Mouse (Mus musculus): ENCODE results near the gene Cox8b. TPM values are rescaled to one million over a fixed set of nuclear protein-coding genes. Genes with fewer than 3 reads are reported as not detected.

Gene Cox8b
- polyA plus RNA-seq, 1 experiment from 2014 or later, result not detected

DNA sequence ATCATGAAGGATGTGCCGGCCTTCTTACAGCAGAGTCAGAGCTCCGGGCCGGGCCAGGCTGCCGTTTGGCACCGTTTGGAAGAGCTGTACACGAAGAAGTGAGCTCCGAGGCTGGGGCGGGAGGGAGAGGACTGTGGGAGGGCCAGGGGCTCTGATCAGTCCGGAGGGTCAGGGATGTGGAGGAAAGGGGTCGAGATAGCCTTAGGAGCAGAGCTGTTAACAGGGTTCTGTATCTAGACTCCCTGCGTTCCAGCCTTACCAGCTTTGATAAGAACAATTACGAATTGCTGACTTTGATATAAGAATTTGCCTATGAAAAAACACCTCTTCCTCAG lies 17.8 kb downstream of the Cox8b start:
- Histone ChIP-seq H3K4me1 (peaks cover 17% of the 10 kb centered on the region), H3K4me2 (replicated peaks) (peak overlapping the region; percentile 82), H3K9ac (replicated peaks) (peak overlapping the region; percentile 86), H3K36me3 (peaks cover 19% of the 10 kb centered on the region), H3K4me3 (peak overlapping the region; percentile 97), H3K27me3 (no peaks in the 10 kb centered on the region), H3K27ac (replicated peaks) (peak overlapping the region; percentile 92), H3K9me3 (no peaks in the 10 kb centered on the region)
- ATAC-seq (replicated peaks), result peak; percentile 64; the same call in 1 of the 2 replicates
- under 1% methylated on average over 12 of the region's 12 CpGs for WGBS

DNA sequence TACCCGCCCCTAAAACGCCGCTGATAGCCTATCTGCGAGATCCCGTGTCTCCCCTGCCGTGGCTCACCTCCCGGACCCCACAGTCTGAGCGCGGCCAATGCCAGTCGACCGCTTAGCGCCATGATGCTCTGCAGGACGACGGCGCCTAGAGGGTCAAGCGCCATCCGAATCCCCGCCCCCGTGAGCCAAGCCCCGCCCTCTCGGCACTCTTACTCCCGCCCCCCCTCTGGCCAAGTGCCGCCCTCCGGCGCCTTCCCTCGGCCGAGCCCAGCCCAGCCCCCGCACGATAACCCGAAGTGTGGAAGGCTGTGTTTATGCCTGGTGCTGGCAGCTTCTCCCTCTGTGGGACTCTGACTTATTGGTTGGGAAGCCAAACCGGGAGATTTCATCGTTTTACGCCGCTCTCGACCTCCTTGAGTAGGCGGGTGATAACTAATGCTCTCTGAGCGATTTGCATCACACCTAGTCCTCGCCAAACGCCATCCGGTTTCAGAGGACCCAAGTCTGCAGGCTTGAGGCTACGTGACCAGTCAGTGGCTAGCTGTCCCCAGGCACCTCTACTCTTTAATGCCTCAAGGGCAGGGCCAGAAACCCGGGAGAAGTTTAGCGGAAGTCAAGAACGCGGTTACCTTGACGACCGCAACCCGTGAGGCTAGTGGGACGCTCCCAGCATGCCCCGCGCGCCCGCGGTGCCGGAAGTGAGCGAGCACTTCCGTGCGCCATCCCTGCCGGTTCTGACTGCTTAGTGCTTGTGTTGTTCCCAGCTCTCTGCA lies 18.4 kb downstream of the Cox8b start, which contains the start of the genes Psmd13 and Sirt3:
Gene Psmd13 (plus strand): TSS at position 273 of the 773 bp plus-strand sequence.
Gene Sirt3 (minus strand): TSS at position 614 of the 773 bp plus-strand sequence.
- no peaks in the 10 kb centered on the region for H3K9me3 ChIP-seq
- ATAC-seq (replicated peaks), result peak; percentile 98
- WGBS, result under 1% methylated on average over 57 of the region's 59 CpGs

DNA sequence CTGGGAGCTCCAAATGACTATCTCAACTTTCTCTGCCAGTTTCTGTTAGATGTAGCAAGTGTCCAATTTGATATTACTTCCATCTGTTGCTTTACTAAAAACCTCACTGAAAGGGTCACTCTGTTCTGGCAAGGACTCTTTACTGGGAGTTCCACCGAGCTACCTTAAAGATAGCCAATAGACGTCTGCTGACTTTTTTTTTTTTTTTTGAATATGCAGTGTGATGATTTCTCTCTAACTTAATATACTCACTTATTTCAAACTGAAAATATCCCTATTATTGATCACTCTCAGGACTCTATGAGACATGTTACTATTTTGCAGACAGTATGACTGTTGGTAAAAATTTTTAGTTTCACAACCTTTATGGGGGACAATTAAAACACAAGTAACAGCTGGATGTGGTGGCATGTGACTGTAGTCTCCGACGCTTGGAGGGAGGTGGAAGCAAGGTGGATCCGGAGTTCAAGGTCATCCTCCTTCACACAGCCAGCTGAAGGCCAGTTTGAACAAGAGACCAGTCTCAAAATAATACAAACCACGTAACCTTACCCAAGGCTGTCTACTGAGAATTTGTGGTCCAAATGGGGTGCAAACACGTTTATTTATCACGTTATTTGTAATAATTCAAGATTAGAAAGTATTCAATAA lies 19.3 kb downstream of the Cox8b start:
- Histone ChIP-seq H3K4me1 (peaks cover 17% of the 10 kb centered on the region), H3K4me2 (replicated peaks) (peak overlapping the region; percentile 82), H3K27me3 (no peaks in the 10 kb centered on the region), H3K9ac (replicated peaks) (peak overlapping the region; percentile 86), H3K4me3 (peak overlapping the region; percentile 97), H3K36me3 (peaks cover 7% of the 10 kb centered on the region), H3K27ac (replicated peaks) (peak overlapping the region; percentile 92), H3K9me3 (no peaks in the 10 kb centered on the region)
- whole genome bisulfite sequencing, result 26% methylated on average over 8 of the region's 8 CpGs
- ATAC-seq (replicated peaks), result no peak

More for the DNA sequence above, 18.4 kb downstream of the Cox8b start, which contains the start of the genes Psmd13 and Sirt3:
- Histone ChIP-seq H3K9ac (replicated peaks) (peak within 1 kb of the TSS; percentile 86), H3K36me3 (peaks cover 14% of the 10 kb centered on the region), H3K4me1 (peaks cover 17% of the 10 kb centered on the region), H3K4me2 (replicated peaks) (peak within 1 kb of the TSS; percentile 82), H3K4me3 (peak within 1 kb of the TSS; percentile 97), H3K27ac (replicated peaks) (peak within 1 kb of the TSS; percentile 92), H3K27me3 (no peaks in the 10 kb centered on the region)

DNA sequence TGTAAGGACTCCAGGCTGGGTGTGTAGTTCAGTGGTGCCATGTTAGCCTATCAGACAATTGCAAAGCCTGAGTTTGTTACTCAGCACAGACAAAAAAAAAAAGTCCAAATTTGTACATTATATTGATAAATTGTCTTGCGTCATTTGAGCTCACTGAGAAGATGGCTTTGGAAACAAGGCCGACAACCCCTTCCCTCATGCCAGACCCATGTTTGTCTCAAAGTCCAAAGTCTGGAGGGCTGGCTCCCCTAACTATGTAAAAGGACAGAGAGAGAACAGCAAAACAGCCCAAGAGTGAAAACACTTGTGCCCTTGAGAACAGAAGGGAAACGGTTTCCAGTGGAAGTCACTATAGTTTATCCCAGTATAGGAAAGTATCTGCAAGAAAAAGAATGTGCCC lies 19.8 kb downstream of the Cox8b start:
- H3K36me3 ChIP-seq, result peaks cover 5% of the 10 kb centered on the region; the same call in 1 of the 2 replicates
- peaks cover 17% of the 10 kb centered on the region for H3K4me1 ChIP-seq
- 92% methylated on average over 3 of the region's 3 CpGs for WGBS
- H3K27ac ChIP-seq (replicated peaks), result no peak overlapping the region
- H3K9ac ChIP-seq (replicated peaks), result no peak overlapping the region
- no peak for ATAC-seq (replicated peaks)
- H3K4me2 ChIP-seq (replicated peaks), result no peak overlapping the region
- no peaks in the 10 kb centered on the region for H3K27me3 ChIP-seq
- H3K9me3 ChIP-seq, result no peaks in the 10 kb centered on the region
- H3K4me3 ChIP-seq, result no peak overlapping the region

DNA sequence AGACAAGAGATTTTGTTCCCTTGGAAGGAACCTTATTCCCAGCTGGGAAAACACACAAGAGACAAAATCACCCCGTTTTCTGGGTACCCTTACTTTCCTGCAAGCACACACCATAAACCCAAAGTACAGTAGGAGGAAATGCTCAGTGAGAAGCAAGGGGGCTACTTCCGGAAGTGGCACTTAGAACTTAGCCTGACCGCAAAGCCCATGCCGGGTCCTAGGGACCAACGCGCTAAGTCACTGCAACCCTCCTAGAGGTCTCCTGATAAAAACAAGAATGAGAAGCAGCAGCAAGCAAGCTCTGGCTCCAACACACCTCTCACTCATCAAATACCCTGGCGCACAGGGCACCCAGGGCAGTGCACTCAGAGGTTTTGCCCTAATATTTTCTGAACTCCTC lies 20.9 kb downstream of the Cox8b start:
- Histone ChIP-seq H3K4me3 (no peak overlapping the region), H3K4me1 (peaks cover 17% of the 10 kb centered on the region), H3K36me3 (0 out of 2 replicates have a peak, but pooled peaks cover 3% of the 10 kb centered on the region), H3K27ac (replicated peaks) (no peak overlapping the region), H3K4me2 (replicated peaks) (no peak overlapping the region), H3K9ac (replicated peaks) (no peak overlapping the region), H3K9me3 (no peaks in the 10 kb centered on the region), H3K27me3 (no peaks in the 10 kb centered on the region)
- 88% methylated on average over 7 of the region's 7 CpGs for WGBS
- ATAC-seq (replicated peaks), result no peak

DNA sequence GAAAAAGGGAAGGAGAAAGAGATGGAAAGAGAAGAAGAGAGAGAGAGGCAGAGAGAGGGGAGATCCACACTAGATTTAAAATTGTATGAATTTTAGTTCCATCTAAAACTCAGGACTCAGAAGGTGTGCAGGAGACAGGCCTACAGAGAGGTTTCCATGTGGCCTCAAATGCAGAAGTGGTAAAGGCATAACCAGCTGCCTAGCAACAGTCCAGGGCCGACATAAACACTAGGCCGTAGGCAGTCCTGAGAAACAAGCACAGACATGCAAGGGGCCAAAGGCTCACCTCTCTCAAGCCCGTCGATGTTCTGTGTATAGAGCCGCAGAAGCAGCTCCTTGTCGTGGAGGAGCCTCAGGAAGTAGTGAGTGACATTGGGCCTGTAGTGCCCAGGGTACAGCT lies 22.9 kb downstream of the Cox8b start:
- WGBS, result 87% methylated on average over 6 of the region's 6 CpGs
- Histone ChIP-seq H3K4me1 (peaks cover 7% of the 10 kb centered on the region), H3K9me3 (no peaks in the 10 kb centered on the region), H3K4me3 (no peak overlapping the region), H3K27me3 (no peaks in the 10 kb centered on the region), H3K36me3 (peaks cover under 1% of the 10 kb centered on the region; the same call in 1 of the 2 replicates), H3K4me2 (replicated peaks) (no peak overlapping the region), H3K27ac (replicated peaks) (no peak overlapping the region), H3K9ac (replicated peaks) (no peak overlapping the region)
- ATAC-seq (replicated peaks), result no peak

DNA sequence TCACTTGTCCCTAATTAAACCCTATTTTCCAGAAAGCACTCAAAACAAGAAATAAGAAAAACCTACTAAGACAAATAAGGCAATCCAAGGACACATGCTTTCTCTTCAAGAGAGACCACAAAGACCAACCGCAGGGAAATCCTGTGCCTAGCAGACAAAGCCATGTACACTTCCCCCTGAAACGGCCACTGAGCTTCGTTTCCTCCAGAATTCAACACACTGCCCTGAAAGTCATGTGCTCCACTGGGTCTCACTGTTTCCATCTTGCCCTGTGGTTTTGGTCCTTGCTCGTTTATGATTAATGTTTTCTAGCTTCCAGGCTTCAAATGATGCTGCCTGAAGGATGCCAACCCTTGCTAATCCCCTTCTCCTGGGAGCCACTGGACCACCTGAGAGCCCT lies 26.0 kb downstream of the Cox8b start:
- Histone ChIP-seq H3K9me3 (no peaks in the 10 kb centered on the region), H3K4me3 (no peak overlapping the region), H3K4me1 (no peaks in the 10 kb centered on the region), H3K36me3 (peaks cover 5% of the 10 kb centered on the region; the same call in 1 of the 2 replicates), H3K4me2 (replicated peaks) (no peak overlapping the region), H3K27ac (replicated peaks) (no peak overlapping the region), H3K9ac (replicated peaks) (no peak overlapping the region), H3K27me3 (no peaks in the 10 kb centered on the region)
- ATAC-seq (replicated peaks), result no peak
- WGBS, result 82% methylated on average over 4 of the region's 4 CpGs

DNA sequence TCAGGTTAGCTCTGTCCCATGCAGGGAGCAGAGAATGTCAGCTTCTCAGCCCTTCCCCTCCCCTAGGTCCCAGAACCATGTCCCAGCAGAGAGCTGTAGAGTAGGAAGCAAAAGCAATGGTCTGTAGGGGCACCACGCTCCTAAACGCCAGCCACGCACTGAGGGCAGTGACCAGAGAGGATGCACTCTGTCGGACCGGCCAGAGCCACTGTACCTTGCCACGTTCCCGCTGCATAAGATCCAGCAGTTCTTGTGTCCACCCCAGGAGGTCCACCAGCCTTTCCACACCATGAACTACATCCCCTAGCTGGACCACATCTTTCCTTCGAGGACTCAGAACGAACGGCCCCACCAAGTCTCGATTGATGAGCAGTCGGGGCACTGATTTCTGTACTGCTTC lies 35.5 kb downstream of the Cox8b start:
- Histone ChIP-seq H3K36me3 (peaks cover 37% of the 10 kb centered on the region), H3K4me3 (no peak overlapping the region), H3K4me2 (replicated peaks) (no peak overlapping the region), H3K27me3 (no peaks in the 10 kb centered on the region), H3K27ac (replicated peaks) (no peak overlapping the region), H3K9me3 (no peaks in the 10 kb centered on the region), H3K4me1 (peaks cover under 1% of the 10 kb centered on the region), H3K9ac (replicated peaks) (no peak overlapping the region)
- ATAC-seq (replicated peaks), result no peak
- WGBS, result 90% methylated on average over 12 of the region's 12 CpGs

DNA sequence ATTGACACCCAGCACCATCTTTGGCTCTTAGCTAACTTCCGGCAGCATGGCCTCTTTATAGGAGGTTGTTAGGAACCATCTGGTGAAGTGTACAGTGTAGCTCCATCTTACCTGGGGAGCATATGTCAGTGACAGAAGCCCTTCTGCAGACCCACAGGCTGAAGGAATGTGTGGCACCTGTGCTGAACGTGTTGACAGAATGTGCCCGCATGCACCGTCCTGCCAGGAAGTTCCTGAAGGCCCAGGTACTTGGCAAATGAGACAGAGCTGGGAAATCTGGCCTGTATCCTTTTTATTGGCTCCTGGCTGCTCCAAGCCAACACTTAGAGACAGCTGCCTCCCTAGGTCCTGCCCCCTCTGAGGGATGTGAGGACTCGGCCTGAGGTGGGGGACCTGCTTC lies 39.5 kb downstream of the Cox8b start:
- H3K9ac ChIP-seq (replicated peaks), result no peak overlapping the region

DNA sequence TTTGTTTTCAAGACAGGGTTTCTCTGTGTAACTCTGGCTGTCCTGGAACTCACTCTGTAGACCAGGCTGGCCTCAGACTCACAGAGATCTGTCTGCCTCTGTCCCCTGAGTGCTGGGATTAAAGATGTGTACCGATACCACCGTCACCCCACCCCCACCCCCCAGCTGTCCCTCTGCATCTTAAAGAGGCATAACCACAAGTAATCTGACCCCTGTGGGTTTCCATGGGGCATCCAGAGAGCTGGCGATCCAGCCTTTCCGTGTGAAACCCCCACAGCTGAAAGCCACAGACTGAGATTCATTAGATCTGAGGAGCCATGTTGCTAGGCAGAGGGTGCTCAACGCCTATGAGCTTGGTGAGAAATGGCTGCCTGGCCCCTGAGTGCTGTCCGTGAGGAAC lies 40.2 kb downstream of the Cox8b start:
- no peak overlapping the region for H3K4me2 ChIP-seq (replicated peaks)
- no peak overlapping the region for H3K9ac ChIP-seq (replicated peaks)
- no peak for ATAC-seq (replicated peaks)
- no peaks in the 10 kb centered on the region for H3K27me3 ChIP-seq
- peaks cover 41% of the 10 kb centered on the region for H3K36me3 ChIP-seq
- H3K4me3 ChIP-seq, result no peak overlapping the region
- WGBS, result 78% methylated on average over 6 of the region's 6 CpGs
- H3K9me3 ChIP-seq, result no peaks in the 10 kb centered on the region
- H3K4me1 ChIP-seq, result peaks cover 30% of the 10 kb centered on the region
- H3K27ac ChIP-seq (replicated peaks), result no peak overlapping the region

More for the DNA sequence above, 39.5 kb downstream of the Cox8b start:
- peaks cover 23% of the 10 kb centered on the region for H3K4me1 ChIP-seq
- ATAC-seq (replicated peaks), result no peak
- H3K4me2 ChIP-seq (replicated peaks), result no peak overlapping the region
- H3K4me3 ChIP-seq, result no peak overlapping the region
- H3K27ac ChIP-seq (replicated peaks), result no peak overlapping the region
- H3K36me3 ChIP-seq, result peaks cover 41% of the 10 kb centered on the region
- 90% methylated on average over 5 of the region's 5 CpGs for WGBS
- no peaks in the 10 kb centered on the region for H3K9me3 ChIP-seq
- H3K27me3 ChIP-seq, result no peaks in the 10 kb centered on the region

DNA sequence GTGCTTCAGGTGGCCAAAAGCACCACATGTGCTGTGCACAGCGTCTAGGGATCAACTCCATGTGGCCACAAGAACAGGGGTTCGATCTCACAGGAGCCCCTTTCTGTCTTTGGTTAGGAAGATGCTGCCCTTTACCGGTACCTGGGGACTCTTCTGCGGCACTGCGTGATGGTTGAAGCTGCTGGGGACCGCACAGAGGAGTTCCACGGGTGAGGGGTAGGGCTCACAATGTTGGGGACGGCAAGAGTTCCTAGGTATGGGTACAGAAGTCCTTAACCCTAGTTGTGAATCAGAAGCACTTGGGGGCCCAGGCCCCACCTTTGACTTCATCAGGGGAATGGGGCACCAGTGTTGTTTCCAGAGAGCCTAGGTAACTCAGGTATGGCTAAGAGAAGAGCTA lies 41.5 kb downstream of the Cox8b start:
- Histone ChIP-seq H3K4me3 (peak overlapping the region; percentile 68), H3K27ac (replicated peaks) (no peak overlapping the region), H3K9me3 (no peaks in the 10 kb centered on the region), H3K27me3 (no peaks in the 10 kb centered on the region), H3K36me3 (peaks cover 41% of the 10 kb centered on the region), H3K4me2 (replicated peaks) (peak overlapping the region; percentile 86), H3K9ac (replicated peaks) (peak overlapping the region; percentile 78; the same call in 1 of the 2 replicates), H3K4me1 (peaks cover 32% of the 10 kb centered on the region)
- ATAC-seq (replicated peaks), result no peak
- 96% methylated on average over 8 of the region's 8 CpGs for WGBS

Measured in forebrain, embryonic 15.5 days (tissue).